25 mouse cellular contexts compared by ENCODE assay signal in genomic region chr11:59354793-59355192, GRCm38 (mm10). TPM values are rescaled to one million over a fixed set of nuclear protein-coding genes. Genes with fewer than 3 reads are reported as not detected.
"Had no signal": no experiment of that assay in that cellular context is flagged by ENCODE, and none has a peak within 500 bp of the region (broad histone marks: within the 10 kb centered on the region; RNA-seq: fewer than 3 reads in every experiment).

No protein-coding gene starts in this region.

- DNase-seq: gastrocnemius, postnatal 14 days; gastrocnemius, postnatal 36 days; heart, adult 11 months; heart, adult 2 months; heart, postnatal 14 days; heart, postnatal 36 days; kidney, adult 11 months; kidney, adult 2 months; kidney, adult 9 months; kidney, postnatal 14 days; kidney, postnatal 36 days; layer of hippocampus, adult 9-11 months; liver; liver, embryonic 13.5 days had no signal

- ATAC-seq: hindbrain, postnatal 0 days; intestine, embryonic 16.5 days had no signal

RNA-seq across cellular contexts. Expression of gene Prss38, which starts 20.7 kb away (rescaled TPM):
- total RNA-seq: gastrocnemius, adult 18-20 months; gastrocnemius, adult 8-10 months; gastrocnemius, postnatal 36 days; heart, adult 2 months; heart, postnatal 14 days; heart, postnatal 36 days; hematopoietic stem cell, adult 5-6 weeks; hindbrain, postnatal 0 days; layer of hippocampus, adult 18-20 months; layer of hippocampus, adult 8-10 months; layer of hippocampus, postnatal 25 days; left cerebral cortex, adult 8-10 months; left cerebral cortex, postnatal 10 days; left cerebral cortex, postnatal 25 days had no signal
